In genomic region chr1:39096726-39097125, GRCm38 (mm10) we compare ENCODE assay signal across 20 mouse cellular contexts.
A peak's percentile ranks its signal among the peaks of the same experiment; 100 is the strongest.
DNase-seq lines count a peak whose midpoint lies in the region; ATAC-seq and TF ChIP-seq lines count a peak whose summit lies in the region.
"Had no signal": no experiment of that assay in that cellular context is flagged by ENCODE, and none has a peak within 500 bp of the region (broad histone marks: within the 10 kb centered on the region; RNA-seq: fewer than 3 reads in every experiment).

No protein-coding gene starts in this region.

- H3K27me3 ChIP-seq in forebrain, postnatal 0 days (ENCODE audit: insufficient read depth, low read length) = no peaks in the 10 kb centered on the region
- H3K27me3 ChIP-seq in intestine, embryonic 16.5 days (replicated peaks; ENCODE audit: control insufficient read depth, insufficient read depth, low read length) = no peaks in the 10 kb centered on the region
- H3K27me3 ChIP-seq: embryonic facial prominence, embryonic 12.5 days; embryonic facial prominence, embryonic 15.5 days; hindbrain, embryonic 12.5 days; hindbrain, embryonic 15.5 days had no signal

- H3K9me3 ChIP-seq in forebrain, postnatal 0 days (ENCODE audit: low read length) = no peaks in the 10 kb centered on the region
- H3K9me3 ChIP-seq in intestine, embryonic 16.5 days (ENCODE audit: control insufficient read depth, low read length) = no peaks in the 10 kb centered on the region
- H3K9me3 ChIP-seq: embryonic facial prominence, embryonic 12.5 days; embryonic facial prominence, embryonic 15.5 days; hindbrain, embryonic 12.5 days; hindbrain, embryonic 15.5 days had no signal

- intact Hi-C loops in left cerebral cortex, adult 2 months (cut with DNase I) = loop anchor here (1.0 to 5.0 kb wide), 6 partner anchors 31 to 241 kb away; no protein-coding TSS in a partner anchor
- intact Hi-C loops in left cerebral cortex, postnatal 36 days (cut with DNase I) = loop anchor here (5.0 kb wide), 2 partner anchors 34 to 96 kb away; partner anchors contain the start of gene Npas2

- no peak overlapping the region for H3K4me2 ChIP-seq in forebrain, postnatal 0 days (ENCODE audit: low read depth)
- H3K4me2 ChIP-seq in intestine, embryonic 16.5 days (ENCODE audit: low read depth, low read length) = no peak overlapping the region
- H3K4me2 ChIP-seq: embryonic facial prominence, embryonic 12.5 days; embryonic facial prominence, embryonic 15.5 days; heart, embryonic 11.5 days; hindbrain, embryonic 12.5 days; hindbrain, embryonic 15.5 days had no signal

- peaks cover 6% of the 10 kb centered on the region; the same call in 1 of the 2 replicates for H3K4me1 ChIP-seq in forebrain, postnatal 0 days (ENCODE audit: insufficient read depth)
- no peaks in the 10 kb centered on the region for H3K4me1 ChIP-seq in intestine, embryonic 16.5 days (ENCODE audit: control insufficient read depth, insufficient read depth, low read length)
- H3K4me1 ChIP-seq: embryonic facial prominence, embryonic 12.5 days; hindbrain, embryonic 12.5 days; hindbrain, embryonic 15.5 days had no signal

- no peak for TF ChIP-seq CTCF in left cerebral cortex, adult 2 months (IDR thresholded peaks at IDR 0.05)
- TF ChIP-seq CTCF in forebrain, postnatal 0 days (IDR thresholded peaks at IDR 0.05; ENCODE audit: low read depth) = no peak

- no peak for DNase-seq in left cerebral cortex, adult 2 months (ENCODE audit: extremely low spot score in 1 of 2, low spot score in 2 of 2)
- no peak for DNase-seq in left cerebral cortex, postnatal 36 days (ENCODE audit: low spot score in 2 of 2)
- no peak for DNase-seq in forebrain, postnatal 0 days
- DNase-seq: adrenal gland, adult 8-10 months; adrenal gland, postnatal 25 days; cerebellum, adult 18-20 months; cerebellum, adult 9-10 months; cerebellum, postnatal 14 days; gastrocnemius, postnatal 25 days; heart, adult 18-20 months had no signal

- no peak overlapping the region for H3K4me3 ChIP-seq in left cerebral cortex, adult 2 months
- H3K4me3 ChIP-seq in forebrain, postnatal 0 days (ENCODE audit: low read depth, low read length) = no peak overlapping the region
- H3K4me3 ChIP-seq in intestine, embryonic 16.5 days (ENCODE audit: low read length) = no peak overlapping the region
- H3K4me3 ChIP-seq: embryonic facial prominence, embryonic 12.5 days; embryonic facial prominence, embryonic 15.5 days; hindbrain, embryonic 12.5 days; hindbrain, embryonic 15.5 days had no signal

- peak; percentile 60 for ATAC-seq in CD4-positive, CD25-positive, alpha-beta regulatory T cell, adult 4 months
- ATAC-seq in inflammation-experienced regulatory T-cells, adult 6 months = peak; percentile 64
- no peak for ATAC-seq in forebrain, postnatal 0 days
- ATAC-seq in intestine, embryonic 16.5 days = no peak
- ATAC-seq: forebrain, embryonic 14.5 days; intestine, postnatal 0 days had no signal

- no peak overlapping the region for H3K9ac ChIP-seq in forebrain, postnatal 0 days
- H3K9ac ChIP-seq in intestine, embryonic 16.5 days (ENCODE audit: low read depth, low read length) = no peak overlapping the region
- H3K9ac ChIP-seq: embryonic facial prominence, embryonic 12.5 days; embryonic facial prominence, embryonic 15.5 days; hindbrain, embryonic 12.5 days; hindbrain, embryonic 15.5 days had no signal

- H3K36me3 ChIP-seq in forebrain, postnatal 0 days (ENCODE audit: insufficient read depth) = no peaks in the 10 kb centered on the region
- H3K36me3 ChIP-seq in intestine, embryonic 16.5 days (ENCODE audit: control insufficient read depth, insufficient read depth, low read length) = no peaks in the 10 kb centered on the region
- H3K36me3 ChIP-seq: embryonic facial prominence, embryonic 12.5 days; embryonic facial prominence, embryonic 15.5 days; hindbrain, embryonic 12.5 days; hindbrain, embryonic 15.5 days had no signal

- H3K27ac ChIP-seq in left cerebral cortex, adult 2 months = peak overlapping the region; percentile 80
- H3K27ac ChIP-seq in forebrain, postnatal 0 days (ENCODE audit: low read depth, low read length) = no peak overlapping the region
- H3K27ac ChIP-seq in intestine, embryonic 16.5 days (ENCODE audit: low read length) = no peak overlapping the region
- H3K27ac ChIP-seq: embryonic facial prominence, embryonic 12.5 days; embryonic facial prominence, embryonic 15.5 days; hindbrain, embryonic 12.5 days; hindbrain, embryonic 15.5 days had no signal

- WGBS in forebrain, postnatal 0 days = 81% methylated on average over 3 of the region's 3 CpGs
- 81% methylated on average over 3 of the region's 3 CpGs for WGBS in intestine, embryonic 16.5 days

Comparison
In these comparisons a context has a peak if more than half of its experiments do, and no peak if none do; other contexts are left out.
1. ATAC-seq: peak in CD4-positive, CD25-positive, alpha-beta regulatory T cell, adult 4 months (single experiment) and inflammation-experienced regulatory T-cells, adult 6 months (single experiment); none in forebrain, postnatal 0 days (single experiment) and intestine, embryonic 16.5 days (single experiment).